Comparison of ENCODE assay signal across 9 mouse cellular contexts in the genomic region with DNA sequence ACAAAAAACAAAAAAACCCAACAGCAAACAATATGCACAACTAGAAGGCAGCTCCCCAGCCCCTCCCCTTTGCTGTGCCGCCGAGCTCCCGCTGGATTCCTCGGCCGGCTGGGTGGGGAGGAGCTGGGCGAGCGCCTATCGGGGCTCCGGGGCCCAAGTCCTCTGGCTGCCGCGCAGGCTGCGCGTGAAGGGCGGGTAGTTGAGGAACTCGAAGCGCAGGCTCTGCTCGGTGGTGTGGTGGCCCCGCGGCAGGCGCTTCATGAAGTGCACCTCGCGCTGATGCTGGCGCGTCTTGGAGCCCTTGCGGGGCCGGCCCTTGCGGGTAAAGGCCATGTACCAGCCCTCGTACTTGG. TPM values are rescaled to one million over a fixed set of nuclear protein-coding genes. Genes with fewer than 3 reads are reported as not detected.
DNase-seq lines count a peak whose midpoint lies in the region; ATAC-seq and TF ChIP-seq lines count a peak whose summit lies in the region.
"Had no signal": no experiment of that assay in that cellular context is flagged by ENCODE, and none has a peak within 500 bp of the region (broad histone marks: within the 10 kb centered on the region; RNA-seq: fewer than 3 reads in every experiment).

No protein-coding gene starts in this region.

- H3K4me3 ChIP-seq in embryonic facial prominence, embryonic 13.5 days = peak overlapping the region; percentile 38
- peak overlapping the region; percentile 18 for H3K4me3 ChIP-seq in hindbrain, embryonic 12.5 days
- H3K4me3 ChIP-seq in liver, embryonic 11.5 days (ENCODE audit: low read depth, low read length) = 0 out of 2 replicates have a peak overlapping the region, but pooled peaks have one; percentile 5
- H3K4me3 ChIP-seq in midbrain, postnatal 0 days (ENCODE audit: low read depth, low read length) = peak overlapping the region; percentile 25

- peaks cover 29% of the 10 kb centered on the region for H3K4me1 ChIP-seq in embryonic facial prominence, embryonic 13.5 days
- peaks cover 21% of the 10 kb centered on the region for H3K4me1 ChIP-seq in hindbrain, embryonic 12.5 days
- peaks cover 14% of the 10 kb centered on the region for H3K4me1 ChIP-seq in liver, embryonic 11.5 days (replicated peaks; ENCODE audit: control insufficient read depth, insufficient read depth, low read length)
- peaks cover 6% of the 10 kb centered on the region; the same call in 1 of the 2 replicates for H3K4me1 ChIP-seq in midbrain, postnatal 0 days (ENCODE audit: insufficient read depth, low read length)

- no peak overlapping the region for H3K27ac ChIP-seq in embryonic facial prominence, embryonic 13.5 days
- H3K27ac ChIP-seq in hindbrain, embryonic 12.5 days = no peak overlapping the region
- no peak overlapping the region for H3K27ac ChIP-seq in liver, embryonic 11.5 days (ENCODE audit: low read depth, low read length)
- H3K27ac ChIP-seq in midbrain, postnatal 0 days (ENCODE audit: low read depth, low read length) = no peak overlapping the region

- peaks cover 99% of the 10 kb centered on the region for H3K27me3 ChIP-seq in embryonic facial prominence, embryonic 13.5 days
- H3K27me3 ChIP-seq in hindbrain, embryonic 12.5 days = peaks cover 99% of the 10 kb centered on the region
- H3K27me3 ChIP-seq in liver, embryonic 11.5 days (replicated peaks; ENCODE audit: control insufficient read depth, insufficient read depth, low read length) = peaks cover 97% of the 10 kb centered on the region
- H3K27me3 ChIP-seq in midbrain, postnatal 0 days (ENCODE audit: insufficient read depth, low read length) = peaks cover 89% of the 10 kb centered on the region

- under 1% methylated on average over 28 of the region's 28 CpGs for WGBS in embryonic facial prominence, embryonic 13.5 days
- under 1% methylated on average over 28 of the region's 28 CpGs for WGBS in hindbrain, embryonic 12.5 days
- WGBS in liver, embryonic 11.5 days = under 1% methylated on average over 28 of the region's 28 CpGs
- WGBS in midbrain, postnatal 0 days = 2% methylated on average over 28 of the region's 28 CpGs

- ATAC-seq in embryonic facial prominence, embryonic 13.5 days (ENCODE audit: insufficient number of reproducible peaks, insufficient read depth, low FRiP score, low TSS enrichment, low read depth) = peak; percentile 27
- ATAC-seq in hindbrain, embryonic 12.5 days (ENCODE audit: low FRiP score) = peak; percentile 53; the same call in 1 of the 2 replicates
- peak; percentile 64 for ATAC-seq in liver, embryonic 11.5 days (replicated peaks; ENCODE audit: low FRiP score)
- ATAC-seq in midbrain, postnatal 0 days (ENCODE audit: low FRiP score) = 0 out of 2 replicates have a peak, but pooled peaks have one; percentile 28
- no peak for ATAC-seq in erythroid progenitor cell, adult 5-6 weeks (replicated peaks; ENCODE audit: low FRiP score, poor library complexity, severe bottlenecking)

- no peak for TF ChIP-seq CTCF in midbrain, postnatal 0 days (IDR thresholded peaks at IDR 0.05)

- no peaks in the 10 kb centered on the region for H3K36me3 ChIP-seq in embryonic facial prominence, embryonic 13.5 days
- no peaks in the 10 kb centered on the region for H3K36me3 ChIP-seq in hindbrain, embryonic 12.5 days
- H3K36me3 ChIP-seq in liver, embryonic 11.5 days (ENCODE audit: control insufficient read depth, insufficient read depth, low read length) = no peaks in the 10 kb centered on the region
- H3K36me3 ChIP-seq in midbrain, postnatal 0 days (ENCODE audit: insufficient read depth, low read length) = no peaks in the 10 kb centered on the region

- peak overlapping the region; percentile 64 for H3K4me2 ChIP-seq in embryonic facial prominence, embryonic 13.5 days
- H3K4me2 ChIP-seq in hindbrain, embryonic 12.5 days (replicated peaks) = peak overlapping the region; percentile 46
- H3K4me2 ChIP-seq in liver, embryonic 11.5 days = peak overlapping the region; percentile 36
- H3K4me2 ChIP-seq in midbrain, postnatal 0 days (ENCODE audit: low read depth, low read length, poor library complexity, severe bottlenecking) = peak overlapping the region; percentile 52

- no peaks in the 10 kb centered on the region for H3K9me3 ChIP-seq in embryonic facial prominence, embryonic 13.5 days
- H3K9me3 ChIP-seq in hindbrain, embryonic 12.5 days (replicated peaks) = no peaks in the 10 kb centered on the region
- no peaks in the 10 kb centered on the region for H3K9me3 ChIP-seq in liver, embryonic 11.5 days (ENCODE audit: control insufficient read depth, low read length)
- no peaks in the 10 kb centered on the region for H3K9me3 ChIP-seq in midbrain, postnatal 0 days (ENCODE audit: low read length)

- peak; percentile 51 for DNase-seq in adrenal gland, adult 2 months
- DNase-seq in adrenal gland, adult 8-10 months = no peak
- peak; percentile 53 for DNase-seq in CD4-positive, CD25-positive, alpha-beta regulatory T cell, adult 2 months (ENCODE audit: low read depth, low spot score)
- DNase-seq in liver, embryonic 11.5 days (ENCODE audit: low spot score) = peak; percentile 74
- peak; percentile 22 for DNase-seq in midbrain, postnatal 0 days (ENCODE audit: low spot score)

- peak overlapping the region; percentile 58 for H3K9ac ChIP-seq in embryonic facial prominence, embryonic 13.5 days
- H3K9ac ChIP-seq in hindbrain, embryonic 12.5 days = no peak overlapping the region
- H3K9ac ChIP-seq in liver, embryonic 11.5 days (ENCODE audit: low read depth, low read length) = no peak overlapping the region
- peak overlapping the region; percentile 36; the same call in 1 of the 2 replicates for H3K9ac ChIP-seq in midbrain, postnatal 0 days (replicated peaks; ENCODE audit: low read length, poor library complexity, severe bottlenecking)

RNA-seq across cellular contexts. Expression of a gene that starts 5.9 kb away (rescaled TPM):
- total RNA-seq in adrenal gland, adult 2 months (2021) = not detected
- polyA plus RNA-seq in adrenal gland, adult 2 months (2012; rRNA removed) = 0.30 TPM in 1 of 2 replicates, not detected in the other
- total RNA-seq in adrenal gland, adult 8-10 months (2022) = not detected
- 1.6 and 2.5 TPM in 2 replicates for polyA plus RNA-seq in embryonic facial prominence, embryonic 13.5 days (2015; fragmentation: Nextera tagmentation; extraction: Ambion mirVana)
- polyA plus RNA-seq in hindbrain, embryonic 12.5 days (2016; fragmentation: Nextera tagmentation; extraction: Ambion mirVana) = 2.9 and 3.1 TPM in 2 replicates
- polyA plus RNA-seq in liver, embryonic 11.5 days (2014; fragmentation: Nextera tagmentation; extraction: Ambion mirVana) = 0.32 and 0.82 TPM in 2 replicates
- 1.3 TPM in 1 of 2 replicates, not detected in the other for total RNA-seq in midbrain, postnatal 0 days (2014; rRNA removed)
- not detected in 2 replicates for polyA plus RNA-seq in midbrain, postnatal 0 days (2015; fragmentation: Nextera tagmentation; extraction: Ambion mirVana)
- not detected in 2 replicates for total RNA-seq in erythroid progenitor cell, adult 5-6 weeks (2015; ENCODE audit: low replicate concordance)
- not detected in 2 replicates for total RNA-seq in erythroid progenitor cell, adult 5-6 weeks (2017; ENCODE audit: low replicate concordance)
- total RNA-seq: neutrophil, adult 5-6 weeks had no signal

RNA-seq across cellular contexts. Expression of a gene that starts 12.6 kb away (rescaled TPM):
- total RNA-seq in adrenal gland, adult 2 months (2021) = 10 to 100 TPM; 26.1 to 27.6 TPM
- polyA plus RNA-seq in adrenal gland, adult 2 months (2012; rRNA removed) = 52.2 and 53.3 TPM in 2 replicates
- total RNA-seq in adrenal gland, adult 8-10 months (2022) = 10 to 100 TPM; 26.4 to 35.4 (median 29.2) TPM
- 16.8 and 17.7 TPM in 2 replicates for polyA plus RNA-seq in embryonic facial prominence, embryonic 13.5 days (2015; fragmentation: Nextera tagmentation; extraction: Ambion mirVana)
- 6.7 and 7.6 TPM in 2 replicates for polyA plus RNA-seq in hindbrain, embryonic 12.5 days (2016; fragmentation: Nextera tagmentation; extraction: Ambion mirVana)
- polyA plus RNA-seq in liver, embryonic 11.5 days (2014; fragmentation: Nextera tagmentation; extraction: Ambion mirVana) = 32.7 and 34.5 TPM in 2 replicates
- 26.1 and 40.2 TPM in 2 replicates for total RNA-seq in midbrain, postnatal 0 days (2014; rRNA removed)
- polyA plus RNA-seq in midbrain, postnatal 0 days (2015; fragmentation: Nextera tagmentation; extraction: Ambion mirVana) = 5.6 and 6.5 TPM in 2 replicates
- 5.4 and 6.8 TPM in 2 replicates for total RNA-seq in erythroid progenitor cell, adult 5-6 weeks (2015; ENCODE audit: low replicate concordance)
- 1.1 and 16.3 TPM in 2 replicates for total RNA-seq in erythroid progenitor cell, adult 5-6 weeks (2017; ENCODE audit: low replicate concordance)

RNA-seq across cellular contexts. Expression of a gene that starts 46.8 kb away (rescaled TPM):
- total RNA-seq in adrenal gland, adult 2 months (2021) = 10 to 100 TPM; 55.8 to 85.1 TPM
- polyA plus RNA-seq in adrenal gland, adult 2 months (2012; rRNA removed) = 5.4 and 8.2 TPM in 2 replicates
- total RNA-seq in adrenal gland, adult 8-10 months (2022) = 10 to 100 TPM; 67.3 to 95.3 (median 84.0) TPM
- polyA plus RNA-seq in embryonic facial prominence, embryonic 13.5 days (2015; fragmentation: Nextera tagmentation; extraction: Ambion mirVana) = 70.7 and 74.5 TPM in 2 replicates
- 113 and 121 TPM in 2 replicates for polyA plus RNA-seq in hindbrain, embryonic 12.5 days (2016; fragmentation: Nextera tagmentation; extraction: Ambion mirVana)
- polyA plus RNA-seq in liver, embryonic 11.5 days (2014; fragmentation: Nextera tagmentation; extraction: Ambion mirVana) = 38.9 and 39.7 TPM in 2 replicates
- total RNA-seq in midbrain, postnatal 0 days (2014; rRNA removed) = 145 and 210 TPM in 2 replicates
- polyA plus RNA-seq in midbrain, postnatal 0 days (2015; fragmentation: Nextera tagmentation; extraction: Ambion mirVana) = 55.9 and 78.2 TPM in 2 replicates
- total RNA-seq in erythroid progenitor cell, adult 5-6 weeks (2015; ENCODE audit: low replicate concordance) = 106 and 118 TPM in 2 replicates
- 181 and 220 TPM in 2 replicates for total RNA-seq in erythroid progenitor cell, adult 5-6 weeks (2017; ENCODE audit: low replicate concordance)

Comparison
In these comparisons a context has a peak if more than half of its experiments do, and no peak if none do; other contexts are left out.
1. H3K9ac ChIP-seq: peak in embryonic facial prominence, embryonic 13.5 days (single experiment) and midbrain, postnatal 0 days (single experiment); none in hindbrain, embryonic 12.5 days (single experiment) and liver, embryonic 11.5 days (single experiment).
2. Peak in every context shown above with its lines, with median percentiles within 50 percentile points of each other: H3K4me2 ChIP-seq and H3K4me3 ChIP-seq.